Mouse (Mus musculus) erythroblast, embryonic 14.5 days (primary cell): ENCODE measurements around the gene Hist1h4h.

Source experiments
- GATA1 ChIP-seq: IDR thresholded peaks from 2 replicates; pipeline ENCODE4 v1.6.1; 2012; ENCODE audit warnings: low read length, inconsistent platforms, mixed read lengths
- TAL1 ChIP-seq: IDR thresholded peaks from 3 replicates; pipeline ENCODE4 v1.6.1; 2012; ENCODE audit warnings: low read length, inconsistent platforms, mixed read lengths

DNA sequence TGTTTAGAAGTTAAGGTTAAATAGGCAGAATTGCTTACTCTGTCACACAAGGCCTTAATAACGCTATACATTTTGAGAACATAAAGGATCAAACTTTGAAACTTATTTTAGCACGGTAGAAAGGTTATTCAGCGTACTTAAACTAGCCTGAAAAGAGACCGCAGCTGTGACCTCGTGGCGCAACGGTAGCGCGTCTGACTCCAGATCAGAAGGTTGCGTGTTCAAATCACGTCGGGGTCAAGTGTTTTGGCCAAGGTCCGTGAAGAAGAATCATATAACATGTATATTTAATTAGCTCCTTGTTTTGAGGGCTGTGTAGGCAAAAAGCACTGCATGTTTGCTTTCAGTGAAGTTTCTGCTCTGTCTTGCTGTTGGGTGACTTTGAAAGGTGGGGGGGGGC lies 24.5 kb upstream of the Hist1h4h start:
- TF ChIP-seq GATA1 (no peak), TAL1 (no peak)
